Mouse (Mus musculus): ENCODE measurements at regions not wholly inside any gene's neighbourhood (a gene's known extent, or its start where the extent isn't known, plus 50 kb on each side); places are given as distances from the start of the nearest gene placed in this dataset.

GRCm38 (mm10) chrX:163812431-163812830, 51.3 kb upstream of the Rnf138rt1 start:
- no peak for DNase-seq

GRCm38 (mm10) chrX:163814806-163815205, 53.7 kb upstream of the Rnf138rt1 start:
- DNase-seq, result no peak

GRCm38 (mm10) chrX:163822298-163822697, 61.2 kb upstream of the Rnf138rt1 start:
- DNase-seq, result no peak

GRCm38 (mm10) chrX:163827461-163827860, 66.3 kb upstream of the Rnf138rt1 start:
- no peak for DNase-seq

DNA sequence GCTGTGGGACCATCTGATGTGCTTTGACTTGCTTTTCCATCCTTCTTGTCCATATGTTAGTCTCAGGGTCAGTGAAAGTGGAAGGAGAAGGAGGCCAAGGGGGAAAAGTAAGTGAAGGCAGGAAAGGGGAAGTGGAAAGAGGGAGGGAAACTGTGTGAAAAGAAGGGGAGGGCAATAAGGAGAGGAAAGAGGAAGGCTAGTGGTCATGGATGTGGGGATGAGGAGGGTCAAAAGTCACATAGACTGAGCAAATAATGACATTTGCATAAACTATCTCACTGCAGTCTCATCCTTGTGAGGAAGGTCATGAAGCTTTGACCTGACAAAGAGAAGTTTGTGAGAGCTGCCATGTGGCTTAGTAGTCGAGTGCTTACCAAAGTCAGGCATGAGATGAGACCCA, 63.4 kb upstream of the Ap1s2 start:
- no peak for DNase-seq

DNA sequence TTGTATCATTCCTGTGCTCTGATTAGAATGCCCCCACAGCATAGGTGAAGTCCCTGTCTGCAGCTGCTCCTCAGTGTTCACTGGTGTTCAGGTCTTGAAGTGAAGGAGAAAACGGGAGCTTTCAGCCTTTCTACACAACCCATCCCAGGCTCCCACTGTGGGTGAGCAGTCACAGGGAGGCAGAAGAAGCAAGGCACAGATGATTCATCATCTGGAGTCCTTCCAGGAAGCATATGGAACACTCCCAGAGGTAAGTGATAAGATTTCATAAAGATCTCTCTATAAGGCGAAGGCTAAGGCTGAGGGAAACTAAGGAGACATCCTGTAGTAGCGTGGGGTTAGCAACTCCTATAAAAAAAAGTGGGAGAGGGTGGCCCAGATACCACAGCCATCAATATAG, 61.9 kb upstream of the Ap1s2 start:
- DNase-seq, result no peak

DNA sequence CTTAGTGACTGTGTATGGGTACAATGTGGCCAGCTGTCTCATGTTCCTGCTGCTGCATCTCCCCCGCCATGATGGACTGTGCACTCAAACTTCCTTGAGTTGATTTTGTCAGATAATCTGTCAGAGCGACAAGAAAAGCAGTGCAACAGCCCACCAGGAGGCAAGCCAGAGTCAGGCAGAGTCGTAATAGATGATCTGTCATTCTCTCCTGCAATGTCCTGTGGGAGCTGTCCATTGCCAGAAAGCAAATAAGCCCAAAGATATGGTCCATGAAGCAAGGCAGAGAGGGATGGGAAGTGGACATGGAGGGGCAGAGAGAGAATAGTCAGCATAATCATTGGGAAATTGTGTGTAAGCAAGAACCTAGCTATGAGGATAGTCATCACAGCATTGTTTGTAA, 61.2 kb upstream of the Ap1s2 start:
- DNase-seq, result peak; percentile 3

- peak; percentile 38 for DNase-seq
Observed at GRCm38 (mm10) chrX:163848510-163849199, 60.2 kb upstream of the Ap1s2 start.

- no peak for DNase-seq
Observed at GRCm38 (mm10) chrX:163850915-163851599, 57.8 kb upstream of the Ap1s2 start.

- DNase-seq, result no peak
Observed at GRCm38 (mm10) chrX:163858494-163858893, 50.3 kb upstream of the Ap1s2 start.
